Mouse (Mus musculus): Measurements from ENCODE around the gene Ptpn1.

- no peak for TF ChIP-seq CTCF (IDR thresholded peaks at IDR 0.05; ENCODE audit: control insufficient read depth, insufficient read depth, low read length)
- no peak for TF ChIP-seq POLR2A (IDR thresholded peaks at IDR 0.05; ENCODE audit: borderline replicate concordance, control insufficient read depth, low read depth, low read length)
These were observed 22.0 kb downstream of the Ptpn1 start for GRCm38 (mm10) chr2:167953819-167954218.

Measured in bone marrow, adult 2 months (tissue).